Mouse (Mus musculus) hindbrain, postnatal 0 days (tissue): ENCODE data around the gene Eef1akmt2. TPM values are rescaled to one million over a fixed set of nuclear protein-coding genes. Genes with fewer than 3 reads are reported as not detected.
A peak's percentile ranks its signal among the peaks of the same experiment; 100 is the strongest.

Experiments used
- ATAC-seq: fragments of 200-750 bp; cut with Nextera tagmentation; 2 replicates; pipeline ENCODE4 v1.8.0; 2017; ENCODE audit warnings: mild to moderate bottlenecking, moderate TSS enrichment, moderate library complexity
- DNase-seq: peaks from one replicate; pipeline ENCODE4 v3.0.0-alpha.2; 2015; ENCODE audit warnings: low spot score
- H3K27ac ChIP-seq: fragments of 300-500 bp; sonication (generic); 2 replicates; pipeline ENCODE4 v1.5.1; 2014; ENCODE audit warnings: mild to moderate bottlenecking
- H3K27me3 ChIP-seq: fragments of 300-500 bp; sonication (generic); 2 replicates; pipeline ENCODE4 v1.6.1; 2014; ENCODE audit warnings: low read length, mixed read lengths; ENCODE audit not compliant: insufficient read depth
- H3K36me3 ChIP-seq: fragments of 300-500 bp; sonication (generic); 2 replicates; pipeline ENCODE4 v1.6.1; 2014; ENCODE audit warnings: low read length, mixed read lengths; ENCODE audit not compliant: insufficient read depth
- H3K4me1 ChIP-seq: fragments of 300-500 bp; sonication (generic); 2 replicates; pipeline ENCODE4 v1.6.1; 2014; ENCODE audit warnings: antibody characterized with exemption, low read length, mixed read lengths; ENCODE audit not compliant: insufficient read depth
- H3K4me2 ChIP-seq: fragments of 300-500 bp; sonication (generic); 2 replicates; pipeline ENCODE4 v1.6.1; 2014; ENCODE audit warnings: low read depth, mild to moderate bottlenecking, low read length, moderate library complexity, mixed read lengths
- H3K4me3 ChIP-seq: fragments of 300-500 bp; sonication (generic); 2 replicates; pipeline ENCODE4 v1.5.1; 2014; ENCODE audit warnings: low read length
- H3K9ac ChIP-seq: fragments of 300-500 bp; sonication (generic); replicated peaks from 2 replicates; pipeline ENCODE4 v1.6.1; 2014; ENCODE audit warnings: mild to moderate bottlenecking, low read length, moderate library complexity, mixed read lengths
- H3K9me3 ChIP-seq: fragments of 300-500 bp; sonication (generic); 2 replicates; pipeline ENCODE4 v1.6.1; 2016; ENCODE audit warnings: low read length, mixed read lengths
- CTCF ChIP-seq: IDR thresholded peaks from 2 replicates; pipeline ENCODE4 v1.5.1; 2016; ENCODE audit warnings: antibody characterized with exemption, control low read depth, low read depth
- WGBS: fragments of 180-500 bp; shearing (Covaris S2); extraction: QIAGEN DNeasy Blood & Tissue Kit; methylation state at CpG from one replicate; pipeline ENCODE4 v1.1.7; 2014; 5-methylcytosine and 5-hydroxymethylcytosine counted together
- polyA plus RNA-seq: library from polyadenylated mRNA; unstranded; fragments of >200 nt; fragmentation: Nextera tagmentation; extraction: Ambion mirVana; gene quantifications from 2 replicates; pipeline ENCODE4 v1.2.1, GENCODE M21; 2015
- total RNA-seq: library from RNA; depleted of rRNA; stranded (reverse); fragments of >200 nt; gene quantifications from 2 replicates; pipeline ENCODE4 v1.2.3, GENCODE M21; 2014

Eef1akmt2 gene
- total and polyA plus RNA-seq, 2 experiments from 2014 or later: 34.0 to 76.7 TPM

GRCm38 (mm10) chr7:132893336-132893735 is 40.9 kb upstream of the Eef1akmt2 start:
- Histone ChIP-seq H3K27me3 (no peaks in the 10 kb centered on the region), H3K9ac (no peak overlapping the region), H3K27ac (no peak overlapping the region), H3K4me2 (no peak overlapping the region), H3K4me3 (no peak overlapping the region), H3K9me3 (no peaks in the 10 kb centered on the region), H3K36me3 (no peaks in the 10 kb centered on the region), H3K4me1 (no peaks in the 10 kb centered on the region)
- DNase-seq (no peak), ATAC-seq (no peak)
- WGBS: 89% methylated on average over 1 of the region's 1 CpGs
- no peak for TF ChIP-seq CTCF

DNA sequence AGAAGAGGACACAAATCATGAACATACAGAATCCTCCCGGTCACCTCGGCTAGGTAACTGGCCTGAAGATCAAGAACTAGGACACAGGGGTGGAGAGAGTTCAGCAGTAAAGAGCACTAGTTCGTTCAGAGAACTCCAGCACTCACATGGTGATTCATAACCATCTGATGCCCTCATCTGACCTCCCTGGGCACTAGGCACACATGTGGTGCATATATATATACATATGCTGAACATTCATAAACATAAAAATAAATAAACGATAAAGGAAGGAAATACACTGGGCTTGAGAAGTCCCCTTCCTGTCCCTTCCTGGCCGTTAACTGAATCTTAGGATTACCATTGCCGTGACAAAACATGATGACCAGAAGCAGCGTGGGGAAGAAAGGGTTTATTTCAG is 40.3 kb upstream of the Eef1akmt2 start:
- DNase-seq: no peak
- Histone ChIP-seq H3K27me3 (no peaks in the 10 kb centered on the region), H3K9ac (no peak overlapping the region), H3K4me3 (no peak overlapping the region), H3K36me3 (no peaks in the 10 kb centered on the region), H3K4me1 (no peaks in the 10 kb centered on the region), H3K9me3 (no peaks in the 10 kb centered on the region), H3K27ac (no peak overlapping the region), H3K4me2 (no peak overlapping the region)
- WGBS: 85% methylated on average over 7 of the region's 7 CpGs
- TF ChIP-seq CTCF: no peak
- no peak for ATAC-seq

DNA sequence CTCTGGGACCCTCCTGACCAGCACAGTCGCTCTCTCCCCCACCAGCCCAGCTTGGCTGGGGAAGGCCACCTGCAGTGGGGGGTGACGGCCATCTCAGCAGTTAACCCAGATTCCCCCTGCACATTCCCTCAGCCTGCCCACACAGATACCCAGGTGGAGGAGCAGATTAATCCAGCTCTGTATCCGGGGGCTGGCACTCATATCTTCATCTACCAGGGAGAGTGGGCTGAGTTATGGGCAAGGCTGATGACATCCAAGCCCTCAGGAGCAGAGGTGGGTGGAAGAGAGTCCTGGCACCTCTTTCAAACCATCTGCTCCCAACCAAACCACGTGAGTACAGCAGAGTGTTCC is 39.8 kb upstream of the Eef1akmt2 start:
- no peaks in the 10 kb centered on the region for H3K9me3 ChIP-seq
- no peak overlapping the region for H3K9ac ChIP-seq
- 48% methylated on average over 4 of the region's 4 CpGs for WGBS
- no peaks in the 10 kb centered on the region for H3K4me1 ChIP-seq
- DNase-seq (peak; percentile 10), ATAC-seq (peak; percentile 29; the same call in 1 of the 2 replicates)
- TF ChIP-seq CTCF: no peak
- H3K27ac ChIP-seq: no peak overlapping the region
- H3K4me3 ChIP-seq: no peak overlapping the region
- no peak overlapping the region for H3K4me2 ChIP-seq
- no peaks in the 10 kb centered on the region for H3K36me3 ChIP-seq
- H3K27me3 ChIP-seq: no peaks in the 10 kb centered on the region

- Histone ChIP-seq H3K27ac (no peak overlapping the region), H3K4me1 (no peaks in the 10 kb centered on the region), H3K27me3 (no peaks in the 10 kb centered on the region), H3K4me3 (no peak overlapping the region), H3K4me2 (no peak overlapping the region), H3K9me3 (no peaks in the 10 kb centered on the region), H3K36me3 (no peaks in the 10 kb centered on the region), H3K9ac (no peak overlapping the region)
- 69% methylated on average over 5 of the region's 5 CpGs for WGBS
- TF ChIP-seq CTCF: no peak
- ATAC-seq (no peak), DNase-seq (no peak)
Measured at GRCm38 (mm10) chr7:132891561-132892310, 39.3 kb upstream of the Eef1akmt2 start.

- no peak overlapping the region for H3K27ac ChIP-seq
- no peak for TF ChIP-seq CTCF
- no peaks in the 10 kb centered on the region; the same call in 1 of the 2 replicates for H3K36me3 ChIP-seq
- no peak overlapping the region for H3K4me3 ChIP-seq
- no peaks in the 10 kb centered on the region for H3K27me3 ChIP-seq
- H3K4me2 ChIP-seq: no peak overlapping the region
- WGBS: 91% methylated on average over 5 of the region's 5 CpGs
- H3K4me1 ChIP-seq: no peaks in the 10 kb centered on the region
- ATAC-seq (no peak), DNase-seq (no peak)
- no peak overlapping the region for H3K9ac ChIP-seq
- H3K9me3 ChIP-seq: no peaks in the 10 kb centered on the region
Measured at GRCm38 (mm10) chr7:132890201-132890600, 37.7 kb upstream of the Eef1akmt2 start.

DNA sequence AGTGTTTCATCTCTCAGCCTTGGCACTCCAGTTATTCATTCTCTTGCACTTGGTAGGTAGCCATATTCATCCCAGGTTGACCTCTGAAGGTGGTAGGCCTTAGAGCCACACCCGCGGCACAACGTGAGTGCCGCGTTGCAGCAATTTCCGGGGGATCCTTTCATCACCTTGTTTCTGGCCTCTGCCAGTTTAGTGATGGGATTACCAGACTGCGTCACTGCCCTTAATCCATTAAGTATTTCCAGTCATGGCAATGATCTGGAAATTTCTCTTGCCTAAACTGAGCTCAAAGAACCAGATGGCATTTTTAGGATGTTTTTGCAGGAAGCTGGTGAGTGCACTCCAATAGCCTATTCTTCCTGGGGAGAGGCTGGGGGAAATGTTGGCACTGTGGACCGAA is 37.2 kb upstream of the Eef1akmt2 start:
- no peak for TF ChIP-seq CTCF
- WGBS: 91% methylated on average over 8 of the region's 8 CpGs
- no peak overlapping the region for H3K27ac ChIP-seq
- H3K36me3 ChIP-seq: no peaks in the 10 kb centered on the region; the same call in 1 of the 2 replicates
- H3K9me3 ChIP-seq: no peaks in the 10 kb centered on the region
- H3K4me2 ChIP-seq: no peak overlapping the region
- no peak overlapping the region for H3K9ac ChIP-seq
- DNase-seq: no peak
- no peak for ATAC-seq
- H3K4me3 ChIP-seq: no peak overlapping the region
- H3K27me3 ChIP-seq: no peaks in the 10 kb centered on the region
- no peaks in the 10 kb centered on the region for H3K4me1 ChIP-seq

GRCm38 (mm10) chr7:132888518-132889249 is 36.2 kb upstream of the Eef1akmt2 start:
- Histone ChIP-seq H3K27ac (no peak overlapping the region), H3K4me2 (no peak overlapping the region), H3K27me3 (no peaks in the 10 kb centered on the region), H3K4me3 (no peak overlapping the region), H3K9ac (no peak overlapping the region), H3K36me3 (peaks cover 6% of the 10 kb centered on the region; the same call in 1 of the 2 replicates), H3K9me3 (no peaks in the 10 kb centered on the region), H3K4me1 (no peaks in the 10 kb centered on the region)
- 62% methylated on average over 4 of the region's 4 CpGs for WGBS
- TF ChIP-seq CTCF: no peak
- DNase-seq (no peak), ATAC-seq (no peak)
